Mouse (Mus musculus) cerebellum, postnatal 36 days (tissue): ENCODE results near the gene Olfr630.
"Not testable (repeated sequence)": the region's sequence is repeated elsewhere in the genome, so short reads cannot be mapped to it uniquely, and the experiment has no call there.

Experiments used
- DNase-seq, 2 experiments: peaks; one replicate each; pipeline ENCODE4 v3.0.0; 2021 to 2022; ENCODE audit warnings: mixed read lengths in 2 of 2

Olfr630 gene

DNA sequence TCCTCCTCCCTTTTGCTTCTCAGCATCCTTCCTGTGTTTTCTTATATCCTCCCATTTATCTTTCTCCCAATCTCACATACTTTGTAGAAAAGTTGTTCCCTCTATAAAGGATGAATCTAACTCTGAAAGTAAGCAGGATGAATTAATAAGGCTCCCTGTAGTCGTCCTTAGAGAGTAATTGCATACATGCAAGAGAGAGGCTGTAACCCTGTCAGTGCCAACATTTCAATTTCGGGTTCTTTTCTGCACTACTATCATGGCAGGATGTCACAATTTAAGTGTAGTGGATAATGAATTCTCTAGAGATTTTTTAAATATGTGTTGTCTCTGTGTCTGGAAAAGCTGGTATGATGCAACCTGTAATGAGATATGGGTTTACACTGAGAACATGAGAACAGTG, at the start of gene Olfr630:
Gene Olfr630, minus strand, starts transcription at position 101 of the 400 bp plus-strand sequence.
- no peak for DNase-seq

DNA sequence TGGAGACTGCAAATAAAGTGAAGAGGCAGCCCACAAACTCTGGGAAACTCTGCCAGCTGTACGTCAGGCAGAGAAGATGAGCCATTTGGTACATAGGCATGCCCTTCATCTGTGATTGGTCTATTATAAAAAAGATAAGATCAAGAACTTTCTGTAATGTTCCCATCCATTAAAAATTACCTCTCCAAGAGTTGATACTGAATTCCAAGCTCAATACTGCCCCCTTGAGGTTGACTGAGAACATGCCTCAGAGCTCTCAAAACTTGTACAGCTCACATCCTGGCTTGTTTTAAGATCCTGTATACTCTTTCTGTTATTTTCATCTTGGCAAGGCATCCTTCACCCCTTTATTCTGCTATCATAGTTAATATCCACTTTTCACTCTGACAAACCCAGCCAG, 49.7 kb upstream of the Olfr630 start:
- DNase-seq: no peak

DNA sequence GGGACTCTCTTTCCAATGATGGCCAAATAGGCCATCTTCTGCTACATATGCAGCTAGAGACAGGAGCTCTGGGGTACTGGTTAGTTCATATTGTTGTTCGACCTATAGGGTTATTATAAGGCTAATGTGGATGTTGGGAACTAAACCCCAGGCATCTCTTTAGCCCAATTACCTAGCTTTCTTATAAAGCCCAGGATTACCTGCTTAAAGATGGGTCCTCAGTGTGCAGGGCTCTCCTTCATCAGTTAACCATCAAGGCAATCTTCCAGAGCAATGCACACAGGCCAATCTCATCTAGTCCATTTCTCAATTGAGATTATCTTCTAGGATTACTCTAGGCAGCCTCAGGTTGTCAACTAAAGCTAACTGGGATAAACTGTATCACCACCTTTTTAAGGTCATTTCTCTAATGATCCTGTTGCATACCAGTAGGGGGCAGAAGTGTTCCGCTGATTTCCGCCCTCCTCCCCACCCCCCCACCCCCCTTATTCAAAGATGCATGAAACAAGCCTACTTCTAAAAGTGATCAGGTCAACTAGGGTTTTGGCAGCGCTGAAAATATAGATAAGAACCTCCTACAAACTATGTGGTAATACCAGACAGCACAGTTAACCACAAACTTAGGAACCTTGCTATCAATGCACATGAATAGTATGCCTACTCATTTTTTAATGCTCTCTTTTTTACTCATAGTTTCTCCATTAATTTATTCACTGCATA, 35.7 kb upstream of the Olfr630 start:
- DNase-seq: no peak

DNA sequence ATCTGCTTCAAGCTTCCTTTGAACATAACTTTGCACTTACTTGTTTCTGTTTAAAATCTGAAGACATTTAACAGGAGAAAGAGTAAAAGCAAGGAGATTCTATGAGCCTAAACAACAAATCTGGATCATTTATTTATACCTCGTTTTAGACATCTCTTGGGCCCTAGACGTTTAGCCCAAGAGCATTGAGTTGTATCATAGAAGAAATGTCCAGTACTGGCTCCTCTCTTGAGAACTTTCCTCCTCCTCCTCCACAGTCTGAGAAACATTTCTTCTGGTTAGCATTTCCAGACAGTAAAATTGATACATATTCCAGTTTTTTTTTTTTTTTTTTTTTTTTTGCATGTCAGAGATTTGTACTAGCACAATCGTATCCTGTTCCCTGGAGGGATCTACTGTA, 34.6 kb upstream of the Olfr630 start, which contains the start of gene Olfr67:
Gene Olfr67, minus strand, starts transcription at position 101 of the 400 bp plus-strand sequence.
- DNase-seq: no peak

DNA sequence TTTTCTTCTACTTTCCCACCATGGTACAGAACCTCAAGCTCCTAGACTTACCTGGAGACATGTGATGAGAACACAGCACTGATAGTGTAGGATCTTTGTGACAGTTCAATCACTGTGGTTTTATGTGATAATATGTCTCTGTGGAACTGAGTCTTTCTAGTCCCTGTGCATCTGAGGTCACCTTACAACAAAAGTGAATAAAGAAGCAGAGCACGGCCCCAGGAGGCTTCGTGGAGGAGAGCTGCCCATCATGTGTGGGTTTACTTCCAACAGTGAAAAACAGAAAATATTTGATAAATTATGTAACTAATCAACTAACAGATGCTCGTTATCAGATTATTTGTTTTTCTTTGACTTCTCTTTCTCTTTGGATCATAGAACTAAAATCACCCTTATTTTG, 22.5 kb upstream of the Olfr630 start, which contains the start of gene Olfr68:
Gene Olfr68, minus strand, starts transcription at position 101 of the 400 bp plus-strand sequence.
- DNase-seq: no peak

DNA sequence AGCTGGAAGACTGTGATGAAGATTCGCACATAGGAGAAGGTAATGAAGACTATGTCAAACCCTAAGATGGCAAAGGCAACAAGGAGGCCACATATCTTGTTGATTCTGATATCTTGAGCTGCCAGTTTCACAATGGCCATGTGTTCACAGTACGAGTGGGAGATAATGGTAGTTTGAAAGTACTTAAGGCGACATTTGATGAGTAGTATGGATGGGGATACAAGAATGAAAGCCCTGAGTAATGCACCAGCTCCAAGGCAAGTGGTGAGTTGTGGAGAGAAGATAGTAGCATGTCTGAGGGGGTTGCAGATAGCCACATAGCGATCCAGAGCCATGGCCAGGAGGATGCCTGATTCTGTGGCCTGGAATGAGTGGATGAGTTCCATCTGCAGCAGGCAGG, 20.5 kb upstream of the Olfr630 start:
- DNase-seq: not testable (repeated sequence)

DNA sequence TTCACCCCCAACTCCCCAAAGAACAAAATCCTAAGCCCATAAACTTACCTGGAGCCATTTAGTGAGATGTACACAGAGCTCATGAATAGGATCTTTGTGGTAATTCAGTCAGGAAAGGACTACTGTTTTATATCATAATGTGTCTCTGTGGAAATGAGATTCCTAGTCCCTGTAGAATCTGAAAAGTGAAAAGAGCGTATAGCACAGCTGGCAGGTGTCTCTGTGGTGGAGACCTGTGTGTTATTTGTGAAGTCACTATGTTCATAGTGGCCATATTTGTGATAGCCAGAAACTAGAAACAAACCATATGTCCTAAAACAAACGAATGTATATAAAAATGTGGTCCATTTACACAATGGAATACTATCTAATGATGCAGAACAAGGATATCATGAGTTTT, 14.4 kb upstream of the Olfr630 start, which contains the start of gene Olfr69:
Gene Olfr69, minus strand, starts transcription at position 101 of the 400 bp plus-strand sequence.
- DNase-seq: no peak

DNA sequence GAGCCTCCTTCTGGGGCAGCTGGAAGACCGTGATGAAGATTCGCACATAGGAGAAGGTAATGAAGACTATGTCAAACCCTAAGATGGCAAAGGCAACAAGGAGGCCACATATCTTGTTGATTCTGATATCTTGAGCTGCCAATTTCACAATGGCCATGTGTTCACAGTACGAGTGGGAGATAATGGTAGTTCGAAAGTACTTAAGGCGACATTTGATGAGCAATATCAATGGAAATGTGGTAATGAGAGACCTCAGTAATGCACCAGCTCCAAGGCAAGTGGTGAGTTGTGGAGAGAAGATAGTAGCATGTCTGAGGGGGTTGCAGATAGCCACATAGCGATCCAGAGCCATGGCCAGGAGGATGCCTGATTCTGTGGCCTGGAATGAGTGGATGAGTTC, 10.6 kb upstream of the Olfr630 start:
- DNase-seq: not testable (repeated sequence)

DNA sequence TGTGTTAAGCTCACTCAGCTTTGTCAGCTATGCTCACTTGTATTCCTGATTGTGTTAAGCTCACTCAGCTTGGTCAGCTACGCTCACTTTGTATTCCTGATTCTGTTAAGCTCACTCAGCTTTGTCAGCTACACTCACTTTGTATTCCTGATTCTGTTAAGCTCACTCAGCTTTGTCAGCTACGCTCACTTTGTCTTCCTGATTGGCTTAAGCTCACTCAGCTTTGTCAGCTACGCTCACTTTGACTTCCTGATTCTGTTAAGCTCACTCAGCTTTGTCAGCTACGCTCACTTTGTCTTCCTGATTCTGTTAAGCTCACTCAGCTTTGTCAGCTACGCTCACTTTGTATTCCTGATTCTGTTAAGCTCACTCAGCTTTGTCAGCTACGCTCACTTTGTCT, 5.1 kb upstream of the Olfr630 start:
- not testable (repeated sequence) for DNase-seq

DNA sequence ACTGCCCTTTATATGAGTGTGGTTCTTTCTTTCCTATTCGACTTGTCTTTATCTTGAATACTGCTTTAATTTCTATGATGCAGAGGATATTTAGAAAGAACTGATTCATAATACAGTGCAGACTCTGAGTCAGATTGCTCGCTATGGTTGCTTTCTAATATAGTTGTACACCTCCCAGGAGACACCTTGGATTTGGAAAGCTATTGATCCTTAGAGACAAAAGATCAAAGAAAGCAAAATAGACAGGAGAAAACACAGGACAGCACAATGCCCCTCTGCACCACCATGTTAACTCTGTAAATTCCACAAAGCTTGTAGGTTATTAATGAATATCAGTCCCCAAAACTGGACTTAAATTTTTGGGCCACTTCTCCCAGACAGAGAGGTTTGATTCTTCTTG, 12.3 kb downstream of the Olfr630 start, which contains the start of gene Olfr629:
Gene Olfr629, minus strand, starts transcription at position 101 of the 400 bp plus-strand sequence.
- no peak for DNase-seq

DNA sequence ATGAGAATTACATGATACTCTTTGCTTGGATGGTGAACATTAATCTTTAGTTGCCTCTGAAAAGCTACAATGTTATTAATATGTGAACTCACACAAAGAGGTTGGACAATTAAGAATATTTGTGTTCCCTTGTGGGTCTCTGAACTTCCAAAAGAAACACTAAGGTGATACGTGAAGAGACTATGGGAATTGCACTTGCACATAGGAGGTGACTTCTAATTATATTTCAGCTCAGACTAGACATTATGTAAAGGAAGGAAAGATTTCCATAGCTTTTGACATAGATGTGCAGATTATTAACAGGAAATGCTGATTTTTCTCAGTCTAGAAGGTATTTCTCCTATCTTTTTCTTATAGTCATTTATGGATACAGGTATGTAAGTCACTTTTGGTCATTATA, 27.1 kb downstream of the Olfr630 start, which contains the start of gene Olfr628:
Gene Olfr628, plus strand, starts transcription at position 301 of the 400 bp plus-strand sequence.
- no peak for DNase-seq

DNA sequence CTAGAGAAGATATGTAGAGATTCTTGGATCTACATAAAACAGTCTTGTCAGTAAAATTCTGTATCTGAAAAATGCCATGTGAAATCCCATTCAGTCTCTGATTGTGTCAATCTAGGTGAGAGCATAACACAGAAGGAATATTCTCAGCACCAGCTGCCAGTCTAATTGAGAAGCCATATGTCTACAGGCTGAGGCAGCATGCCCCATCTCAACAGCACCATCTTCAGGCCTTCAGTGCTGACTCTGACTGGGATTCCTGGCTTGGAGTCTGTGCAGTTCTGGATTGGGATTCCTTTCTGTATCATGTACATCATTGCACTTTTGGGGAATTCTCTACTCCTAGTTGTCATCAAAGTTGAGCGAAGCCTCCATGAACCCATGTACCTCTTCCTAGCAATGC, 40.7 kb downstream of the Olfr630 start:
- not testable (repeated sequence) for DNase-seq

DNA sequence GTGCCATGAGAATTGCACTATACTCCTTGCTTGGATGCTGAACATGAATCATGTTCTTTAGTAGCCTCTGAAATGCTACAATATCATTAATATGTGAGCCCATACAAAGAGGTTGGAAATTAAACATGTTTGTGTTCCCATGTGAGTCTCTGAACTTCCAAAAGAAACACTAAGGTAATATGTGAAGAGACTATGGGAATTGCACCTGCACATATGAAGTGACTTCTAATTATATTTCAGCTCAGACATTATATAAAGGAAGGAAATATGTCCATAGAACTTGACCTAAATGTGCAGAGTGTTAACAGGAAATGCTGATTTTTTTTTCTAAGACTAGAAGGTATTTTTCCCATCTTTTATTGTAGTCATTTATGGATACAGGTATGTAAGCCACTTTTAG, 42.8 kb downstream of the Olfr630 start, which contains the start of gene Olfr243:
Gene Olfr243, plus strand, starts transcription at position 301 of the 400 bp plus-strand sequence.
- DNase-seq: no peak

DNA sequence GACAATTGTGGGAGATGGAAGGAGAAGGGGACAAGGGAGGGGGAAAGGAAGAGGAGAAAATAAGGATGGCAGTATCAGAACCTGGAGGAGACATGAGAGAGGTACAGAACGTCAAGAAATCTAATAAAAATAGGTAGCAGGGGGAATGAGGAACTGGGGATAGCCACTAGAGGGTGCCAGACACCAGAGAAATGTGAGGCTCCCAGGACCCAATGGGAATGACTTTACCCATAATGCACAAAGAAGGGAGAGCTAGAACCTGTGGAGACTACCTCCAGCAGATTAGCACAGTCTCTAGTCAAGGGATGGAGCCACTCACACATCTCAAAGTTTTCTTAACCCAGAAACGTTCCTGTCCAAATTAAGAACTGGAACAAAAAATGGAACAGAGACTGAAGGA, 45.1 kb downstream of the Olfr630 start:
- DNase-seq: no peak
